Mouse (Mus musculus): ENCODE measurements around the gene Tmem247.

Tmem247 gene

GRCm38 (mm10) chr17:86913003-86913607 lies 4.0 kb upstream of the Tmem247 start:
- 48% methylated on average over 7 of the region's 7 CpGs for WGBS

GRCm38 (mm10) chr17:86915540-86915939 lies 1.6 kb upstream of the Tmem247 start:
- WGBS, result 82% methylated on average over 4 of the region's 4 CpGs

DNA sequence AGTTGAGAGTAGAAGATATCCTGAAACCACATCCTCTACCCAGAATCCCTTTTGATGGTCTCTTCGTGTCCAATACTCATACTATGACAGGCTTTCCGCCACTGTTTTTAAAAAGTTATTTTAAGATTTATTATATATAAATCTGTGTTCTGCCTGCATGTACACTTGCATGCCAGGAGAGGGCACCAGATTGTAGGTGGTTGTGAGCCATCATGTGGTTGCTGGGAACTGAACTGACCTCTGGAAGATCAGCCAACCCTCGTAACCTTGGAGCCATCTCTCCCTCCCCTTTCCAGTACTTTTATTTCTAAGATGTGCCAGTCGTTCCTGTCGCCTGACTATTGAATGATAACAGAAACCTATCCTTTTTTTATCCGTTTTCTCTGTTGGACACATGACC lies 1.6 kb downstream of the Tmem247 start:
- WGBS, result 67% methylated on average over 6 of the region's 6 CpGs

DNA sequence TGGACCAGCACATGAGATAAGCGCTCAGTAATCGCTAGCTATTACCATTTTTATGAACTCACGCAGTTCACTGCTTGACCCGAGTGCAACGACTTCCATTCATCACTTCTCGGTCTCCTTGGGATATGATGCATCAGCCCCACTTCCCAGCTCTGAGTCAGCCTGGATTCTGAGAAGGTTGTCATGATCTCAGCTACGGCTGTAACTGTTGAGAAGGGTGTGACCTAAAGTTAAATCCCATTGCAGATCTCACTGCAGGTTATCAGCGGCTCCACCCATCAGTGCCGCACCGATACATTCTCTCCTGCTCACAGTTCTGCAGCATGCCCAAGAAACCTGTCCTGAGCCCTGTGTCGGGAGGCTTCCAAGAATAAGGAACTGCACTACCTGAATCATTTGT lies 2.6 kb downstream of the Tmem247 start:
- 86% methylated on average over 11 of the region's 11 CpGs for whole genome bisulfite sequencing

DNA sequence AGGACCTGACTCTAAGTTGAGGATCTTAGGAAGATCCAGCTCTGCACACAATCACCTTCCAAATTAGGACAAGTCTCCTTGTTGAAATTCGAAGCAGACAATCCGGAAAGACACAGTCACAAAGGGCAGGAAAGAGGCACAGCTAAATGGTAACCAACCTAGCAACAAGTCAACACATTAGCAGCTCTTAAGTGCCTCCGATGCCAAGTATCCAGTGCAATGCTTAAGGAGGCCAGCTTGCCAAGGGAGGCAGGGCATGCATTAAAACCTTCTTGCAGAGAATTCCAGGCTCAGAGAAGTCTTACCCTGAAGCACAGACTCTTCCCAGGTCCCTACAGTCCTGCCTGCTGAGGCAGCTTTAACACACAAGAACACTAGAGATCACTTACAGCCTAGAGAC lies 7.5 kb downstream of the Tmem247 start:
- WGBS, result 72% methylated on average over 3 of the region's 3 CpGs

- WGBS, result 91% methylated on average over 3 of the region's 3 CpGs
These were observed 9.7 kb downstream of the Tmem247 start for GRCm38 (mm10) chr17:86926836-86927235.

DNA sequence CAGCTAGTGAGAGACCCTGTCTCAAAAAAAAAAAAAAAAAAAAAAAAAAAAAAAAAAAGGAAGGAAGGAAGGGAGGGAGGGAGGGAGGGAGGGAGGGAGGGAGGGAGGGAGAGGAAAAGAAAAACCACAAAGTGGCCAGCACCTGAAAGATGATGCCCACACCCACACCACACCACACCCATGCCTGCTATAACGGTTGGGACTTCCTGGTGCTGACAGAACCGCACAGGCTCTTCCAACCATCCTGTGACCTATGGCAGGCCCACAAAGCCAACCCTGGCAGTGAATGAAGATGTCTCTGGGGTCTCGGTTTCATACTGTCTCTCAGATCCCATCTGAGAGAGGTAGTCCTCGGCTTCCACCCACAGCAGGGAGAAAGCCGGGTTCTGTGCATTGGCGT lies 12.2 kb downstream of the Tmem247 start:
- WGBS, result 71% methylated on average over 6 of the region's 6 CpGs

GRCm38 (mm10) chr17:86932896-86933295 lies 15.7 kb downstream of the Tmem247 start:
- WGBS, result 43% methylated on average over 5 of the region's 5 CpGs

- 50% methylated on average over 2 of the region's 2 CpGs for WGBS
These were observed 19.9 kb downstream of the Tmem247 start for GRCm38 (mm10) chr17:86937064-86937463.

DNA sequence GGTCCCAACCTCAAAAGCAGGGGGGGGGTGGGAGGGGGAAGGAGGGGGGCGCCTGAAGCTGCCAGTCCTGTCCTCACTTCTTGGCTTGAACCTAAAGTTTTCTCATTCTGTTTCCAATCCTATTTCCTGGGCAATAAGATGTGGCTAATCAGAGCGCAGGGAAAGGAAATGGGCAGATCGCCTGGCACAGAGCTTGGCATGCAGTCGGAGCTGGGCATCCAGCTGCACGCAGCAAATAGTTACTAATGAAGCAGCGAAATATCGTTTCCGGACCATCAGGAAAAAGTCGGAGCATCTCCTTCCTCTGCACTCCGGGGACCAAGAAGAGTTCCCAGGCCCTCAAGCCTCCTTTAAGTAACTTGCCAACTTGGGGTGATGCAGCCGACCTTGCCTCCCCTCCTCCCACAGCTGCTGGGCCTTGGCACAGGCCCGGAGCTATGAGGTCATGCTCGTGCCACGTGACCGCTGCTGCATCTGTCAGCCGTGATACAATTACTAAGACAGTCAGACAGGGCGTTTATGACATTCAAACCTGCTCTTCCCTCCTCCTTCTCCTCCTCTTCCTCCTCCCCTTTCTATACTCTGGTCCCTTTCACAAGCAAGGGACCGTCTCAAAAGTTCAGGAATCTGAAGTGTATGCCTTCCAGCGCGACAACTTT lies 20.5 kb downstream of the Tmem247 start:
- 3% methylated on average over 20 of the region's 20 CpGs for WGBS

- WGBS, result 68% methylated on average over 7 of the region's 7 CpGs
These were observed 21.5 kb downstream of the Tmem247 start for GRCm38 (mm10) chr17:86938683-86939082.

GRCm38 (mm10) chr17:86942112-86942511 lies 25.0 kb downstream of the Tmem247 start:
- WGBS, result 75% methylated on average over 6 of the region's 6 CpGs

DNA sequence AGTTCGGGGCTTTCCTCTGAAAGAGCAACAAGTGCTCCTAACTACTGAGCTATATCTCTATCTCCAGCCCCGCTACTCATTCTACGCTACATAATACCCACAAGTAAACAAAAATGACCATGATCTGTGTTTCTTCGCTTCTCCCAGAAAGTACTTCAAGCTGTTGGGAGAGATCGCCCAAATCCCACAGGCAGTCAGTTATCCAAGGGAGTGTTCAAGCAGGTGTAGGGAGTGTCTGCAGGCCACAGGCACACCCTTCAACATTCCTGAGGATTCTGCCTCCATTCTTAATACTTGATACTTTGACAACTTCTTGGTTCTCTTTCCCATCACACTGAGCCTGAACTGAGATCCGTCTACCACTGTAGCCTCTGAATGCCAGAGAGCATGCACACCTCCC lies 26.0 kb downstream of the Tmem247 start:
- 96% methylated on average over 6 of the region's 6 CpGs for WGBS

GRCm38 (mm10) chr17:86946078-86946477 lies 28.9 kb downstream of the Tmem247 start:
- WGBS, result 74% methylated on average over 4 of the region's 4 CpGs

DNA sequence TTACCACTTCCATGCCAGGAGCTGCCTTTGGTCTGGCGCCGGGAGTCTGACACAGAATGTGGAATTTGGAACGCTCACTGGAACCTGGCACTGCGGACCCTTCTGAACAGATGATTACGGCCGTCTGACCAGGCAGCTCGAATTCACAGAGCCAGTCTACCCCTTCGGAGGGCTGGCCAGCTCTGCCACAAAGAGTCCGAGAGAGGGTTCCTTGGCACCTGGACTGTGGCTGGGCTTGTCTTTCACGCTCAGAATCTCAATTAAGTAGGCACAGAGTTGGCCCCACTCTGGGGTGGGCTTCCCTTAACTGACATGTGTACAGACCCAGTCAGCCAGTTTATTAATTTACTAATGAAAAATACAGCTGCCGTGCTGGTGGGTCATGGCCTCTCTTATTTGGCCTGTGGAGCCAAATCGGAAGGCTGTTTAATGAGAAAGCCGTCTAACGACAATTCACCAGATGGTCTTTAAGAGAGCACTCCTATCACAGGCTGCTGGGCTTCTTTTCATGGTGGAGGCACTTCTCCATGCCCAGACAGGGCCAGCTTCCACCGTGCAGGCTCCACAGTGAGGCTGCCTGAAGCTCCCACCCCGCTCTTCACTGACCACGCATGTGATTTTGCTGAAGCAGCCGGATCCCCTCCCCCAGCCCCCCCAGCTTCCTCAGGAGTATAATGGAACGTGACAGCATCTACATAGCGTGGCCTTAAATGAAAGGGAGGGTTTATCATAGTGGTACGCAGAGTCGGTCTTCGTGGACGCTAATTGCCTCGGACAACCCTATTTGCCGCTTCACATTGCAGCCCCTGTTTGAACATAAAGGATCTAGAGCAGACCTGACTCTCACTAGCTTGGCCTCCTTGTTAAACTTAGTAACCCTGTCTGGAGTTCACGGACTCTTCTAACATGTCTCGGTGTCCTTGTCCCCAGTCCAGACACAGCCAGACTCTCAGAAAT lies 31.0 kb downstream of the Tmem247 start, which contains the start of gene Atp6v1e2:
Gene Atp6v1e2 (minus strand): TSS at position 58 of the 957 bp plus-strand sequence.
- 65% methylated on average over 28 of the region's 28 CpGs for WGBS

GRCm38 (mm10) chr17:86948801-86949200 lies 31.7 kb downstream of the Tmem247 start:
- 75% methylated on average over 6 of the region's 6 CpGs for WGBS

- 93% methylated on average over 5 of the region's 5 CpGs for WGBS
These were observed 40.1 kb downstream of the Tmem247 start for GRCm38 (mm10) chr17:86957239-86957638.

DNA sequence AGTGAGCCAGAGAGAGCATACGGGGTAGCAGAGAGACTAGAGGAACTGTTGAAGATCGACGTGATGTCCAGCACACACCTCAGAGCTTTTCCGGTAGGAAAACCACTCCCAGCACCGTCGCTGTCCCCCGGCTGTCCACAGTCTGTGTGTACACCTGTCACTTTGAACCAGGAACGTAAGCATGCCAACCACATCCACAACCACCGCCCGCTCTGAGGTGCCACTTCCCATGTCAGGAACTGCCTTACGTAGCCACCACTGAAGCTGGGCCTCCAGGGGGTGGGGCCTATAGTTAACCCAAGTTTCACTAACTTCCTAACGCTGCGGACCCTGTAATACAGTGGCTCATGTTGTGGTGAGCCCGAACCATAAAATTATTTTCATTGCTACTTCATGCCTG lies 40.8 kb downstream of the Tmem247 start:
- 88% methylated on average over 14 of the region's 14 CpGs for WGBS

- WGBS, result 46% methylated on average over 8 of the region's 8 CpGs
These were observed 44.2 kb downstream of the Tmem247 start for GRCm38 (mm10) chr17:86961301-86961841.

- under 1% methylated on average over 24 of the region's 24 CpGs for WGBS
These were observed 45.2 kb downstream of the Tmem247 start for GRCm38 (mm10) chr17:86962297-86962893.

GRCm38 (mm10) chr17:86962894-86963585 lies 45.9 kb downstream of the Tmem247 start, which contains the start of gene Rhoq:
Gene Rhoq, plus strand, starts transcription at chr17:86963082.
- under 1% methylated on average over 75 of the region's 86 CpGs for WGBS

Measured in cerebral cortex, adult 2 months (tissue).